Mouse (Mus musculus) bone marrow, adult 2 months (tissue): Measurements from ENCODE around the gene Gm4737. TPM values are rescaled to one million over a fixed set of nuclear protein-coding genes. Genes with fewer than 3 reads are reported as not detected.
"Not testable (repeated sequence)": the region's sequence is repeated elsewhere in the genome, so short reads cannot be mapped to it uniquely, and the experiment has no call there.

Source experiments
- H3K27ac ChIP-seq: fragments of 200-500 bp; 2 replicates; pipeline ENCODE4 v1.5.1; 2012; ENCODE audit warnings: low read depth, mild to moderate bottlenecking, control low read depth, inconsistent platforms, low read length; ENCODE audit not compliant: control insufficient read depth, poor library complexity, insufficient read depth
- H3K4me1 ChIP-seq: fragments of 200-500 bp; 2 replicates; pipeline ENCODE4 v1.6.1; 2011; ENCODE audit warnings: low read length; ENCODE audit not compliant: control insufficient read depth, insufficient read depth
- H3K4me3 ChIP-seq: fragments of 200-500 bp; replicated peaks from 2 replicates; pipeline ENCODE3; 2011; ENCODE audit warnings: mild to moderate bottlenecking, low read depth, low read length, control low read depth; ENCODE audit not compliant: control insufficient read depth
- CTCF ChIP-seq: fragments of 200-500 bp; IDR thresholded peaks from 2 replicates; pipeline ENCODE4 v1.5.1; 2011; ENCODE audit warnings: low read length, control low read depth; ENCODE audit not compliant: control insufficient read depth, insufficient read depth
- POLR2A ChIP-seq: fragments of 200-500 bp; IDR thresholded peaks from 2 replicates; pipeline ENCODE4 v1.6.1; 2011; ENCODE audit warnings: low read depth, mild to moderate bottlenecking, control low read depth, low read length, borderline replicate concordance; ENCODE audit not compliant: control insufficient read depth
- WGBS: fragments of 180-500 bp; shearing (Covaris S2); methylation state at CpG from one replicate; pipeline ENCODE4 v1.1.7; 2018; 5-methylcytosine and 5-hydroxymethylcytosine counted together
- polyA plus RNA-seq: library from polyadenylated mRNA; stranded (reverse); fragments of >200 nt; gene quantifications from 2 replicates; pipeline ENCODE4 v1.2.4, GENCODE M21; 2011; ENCODE audit warnings: low replicate concordance; ENCODE audit not compliant: missing spikeins, insufficient read depth, insufficient read length

Gm4737 gene
- 19.4 and 50.1 TPM in 2 replicates for polyA plus RNA-seq

DNA sequence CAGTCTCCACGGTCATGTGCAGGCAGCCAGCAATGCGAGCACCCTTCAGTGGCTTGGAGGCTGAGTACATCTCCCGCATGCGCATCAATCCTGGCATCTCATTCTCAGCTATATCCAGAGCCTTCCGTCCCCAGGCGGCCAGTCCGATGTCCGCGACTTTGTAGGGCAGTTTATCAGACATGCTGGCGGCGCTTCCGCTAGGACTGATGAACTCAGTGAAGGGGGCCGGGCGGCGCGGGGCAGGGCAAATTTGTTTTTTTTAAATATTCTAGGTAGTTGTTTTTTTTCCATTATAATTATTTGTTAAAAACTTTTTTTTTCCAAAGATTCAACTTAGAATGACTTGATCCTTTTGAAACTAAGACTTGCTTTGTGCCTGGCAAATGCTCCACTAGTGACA is at the start of gene Gm4737:
Gm4737 (minus strand) TSS at position 246 of the 400 bp plus-strand sequence.
- H3K4me1 ChIP-seq, H3K27ac ChIP-seq, H3K4me3 ChIP-seq: not testable (repeated sequence)
- 89% methylated on average over 12 of the region's 16 CpGs for WGBS

DNA sequence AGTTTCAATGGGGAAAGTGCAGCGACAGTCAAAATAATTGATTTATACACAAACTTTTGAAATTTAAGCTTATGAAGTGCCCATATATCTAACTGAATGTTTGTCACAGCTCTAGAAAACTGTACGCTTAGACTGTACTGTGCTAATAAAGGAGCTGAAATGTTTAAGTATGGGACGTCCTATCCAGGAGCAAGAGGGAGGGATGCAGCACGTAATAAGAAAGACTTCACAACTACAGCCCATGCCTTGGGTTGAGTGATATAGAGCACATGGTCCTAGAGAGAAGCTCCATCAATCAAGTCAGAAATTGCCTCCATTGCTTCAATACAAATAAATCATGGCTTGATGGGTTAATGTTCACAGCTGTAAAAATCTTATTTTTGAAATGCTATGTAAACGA is 40.9 kb upstream of the Gm4737 start:
- Histone ChIP-seq H3K4me1 (no peaks in the 10 kb centered on the region), H3K4me3 (no peak overlapping the region), H3K27ac (no peak overlapping the region)
- 81% methylated on average over 5 of the region's 5 CpGs for WGBS
- TF ChIP-seq CTCF (no peak), POLR2A (no peak)

DNA sequence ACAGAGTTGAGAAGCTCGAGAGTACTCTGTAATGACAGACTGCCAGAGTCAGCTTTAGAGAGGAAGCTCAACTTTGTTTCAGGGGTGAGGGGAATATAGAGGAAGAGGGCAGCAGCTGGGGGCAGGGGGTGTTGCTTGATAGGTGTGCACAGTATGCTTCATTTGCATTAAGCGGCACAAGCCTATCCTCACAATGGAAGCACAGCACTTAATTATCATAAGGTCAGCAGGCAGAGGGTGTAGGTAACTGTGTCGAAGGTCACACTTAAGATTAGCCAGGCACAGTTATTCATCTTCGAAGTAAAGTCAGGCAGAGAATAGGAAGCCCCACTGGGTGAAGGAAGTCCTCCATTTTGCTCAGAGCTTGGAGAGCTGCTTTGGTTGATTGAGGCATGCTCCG is 28.2 kb upstream of the Gm4737 start:
- TF ChIP-seq CTCF (no peak), POLR2A (no peak)
- Histone ChIP-seq H3K4me3 (no peak overlapping the region), H3K27ac (no peak overlapping the region), H3K4me1 (no peaks in the 10 kb centered on the region)
- 66% methylated on average over 5 of the region's 5 CpGs for WGBS

DNA sequence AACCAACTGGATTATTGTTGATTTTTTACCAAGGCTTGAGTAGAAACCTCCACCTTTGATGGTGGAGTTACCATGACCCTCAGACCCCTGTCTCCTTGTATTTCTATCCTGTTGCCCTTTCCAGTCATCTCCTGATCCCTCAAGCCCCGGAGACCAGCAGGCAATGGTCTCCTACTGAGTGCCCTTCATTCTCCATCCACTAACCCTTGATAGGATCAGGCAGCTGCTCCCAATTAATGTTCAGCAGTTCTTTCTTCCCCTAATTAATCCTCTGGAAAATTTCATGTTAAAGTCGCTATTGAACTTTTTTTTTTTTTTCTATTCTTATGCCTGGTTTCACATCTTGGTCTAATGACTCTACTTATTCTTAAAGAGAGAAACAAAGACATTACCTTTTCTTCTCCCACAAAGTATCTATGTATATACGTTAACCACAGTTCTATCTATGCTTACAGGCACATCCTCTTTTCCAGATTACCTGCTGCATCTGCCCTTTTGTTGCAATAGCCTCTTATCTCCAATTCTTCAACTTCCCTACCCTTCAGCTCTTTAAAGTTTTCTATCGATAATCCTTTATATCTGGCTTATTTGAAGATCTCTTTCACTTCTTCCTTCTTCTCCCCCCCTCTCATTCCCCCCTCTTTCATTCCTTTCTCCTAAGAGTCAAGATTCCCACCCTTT is 23.4 kb upstream of the Gm4737 start:
- TF ChIP-seq POLR2A (no peak), CTCF (no peak)
- 42% methylated on average over 4 of the region's 4 CpGs for WGBS
- no peak overlapping the region for H3K27ac ChIP-seq

DNA sequence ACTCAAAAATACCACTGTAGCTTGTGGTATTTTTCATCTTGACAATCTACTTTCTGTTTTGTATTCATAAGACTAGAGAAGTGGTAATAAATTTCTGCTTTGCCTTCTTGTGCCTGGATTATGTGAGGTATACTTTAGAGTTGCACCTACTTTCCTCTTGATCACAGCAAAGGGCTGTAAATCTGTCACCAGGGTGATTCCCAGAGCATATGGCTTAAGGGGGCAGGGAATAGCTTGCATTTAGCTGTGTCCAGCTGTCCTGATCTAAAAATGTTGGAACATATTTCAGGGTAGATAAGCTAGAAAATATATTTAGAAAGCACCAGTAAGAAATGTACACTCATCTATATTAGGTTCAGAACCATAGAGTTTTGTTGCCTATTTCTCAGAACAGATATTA is 18.2 kb upstream of the Gm4737 start:
- TF ChIP-seq CTCF, result no peak
- no peak for TF ChIP-seq POLR2A
- no peaks in the 10 kb centered on the region for H3K4me1 ChIP-seq
- no peak overlapping the region for H3K4me3 ChIP-seq
- no peak overlapping the region for H3K27ac ChIP-seq

More for the DNA sequence above, 23.4 kb upstream of the Gm4737 start:
- Histone ChIP-seq H3K4me3 (no peak overlapping the region), H3K4me1 (no peaks in the 10 kb centered on the region)

DNA sequence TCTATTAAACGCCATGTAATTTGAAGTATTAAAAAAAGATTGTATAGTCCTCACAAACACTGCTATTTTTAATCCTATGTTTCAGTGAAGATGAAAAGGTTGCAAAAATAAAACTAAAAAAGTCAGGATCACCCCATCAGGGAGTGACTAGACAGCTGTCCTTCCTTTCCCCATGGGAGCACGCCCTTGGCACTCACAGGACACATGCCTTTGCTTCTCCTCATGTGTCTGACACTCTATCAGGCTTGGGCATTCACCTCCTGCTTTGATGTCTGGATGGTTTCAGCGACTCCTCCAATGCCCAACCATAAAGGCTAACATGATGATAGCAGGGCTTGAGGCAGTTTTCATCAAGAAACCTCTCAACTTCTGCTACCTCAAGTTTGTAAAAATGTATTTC is 12.1 kb upstream of the Gm4737 start:
- 65% methylated on average over 3 of the region's 3 CpGs for WGBS
- Histone ChIP-seq H3K4me3 (no peak overlapping the region), H3K27ac (no peak overlapping the region), H3K4me1 (no peaks in the 10 kb centered on the region)
- TF ChIP-seq POLR2A, result no peak
- no peak for TF ChIP-seq CTCF

DNA sequence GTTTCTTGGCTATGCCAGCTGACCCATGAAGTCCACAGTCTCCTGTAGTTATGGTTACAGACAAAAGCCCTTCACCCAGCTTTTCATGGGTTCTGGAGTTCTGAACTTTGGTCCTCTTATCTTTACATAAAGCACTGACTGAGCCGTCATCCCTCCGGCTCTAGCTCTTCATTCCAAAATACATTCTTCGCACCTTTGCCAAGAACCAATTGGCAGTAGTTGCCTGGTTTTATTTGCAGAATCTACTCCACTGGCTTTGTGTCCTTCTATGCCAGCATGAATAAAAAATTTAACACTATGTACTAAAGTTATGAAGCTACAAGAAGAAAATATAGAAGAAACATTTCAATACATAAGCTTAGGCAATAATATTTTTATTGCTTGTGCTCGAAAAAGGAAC is 10.4 kb upstream of the Gm4737 start:
- Histone ChIP-seq H3K4me1 (no peaks in the 10 kb centered on the region), H3K4me3 (no peak overlapping the region), H3K27ac (no peak overlapping the region)
- WGBS, result 87% methylated on average over 4 of the region's 4 CpGs
- TF ChIP-seq CTCF, result no peak
- no peak for TF ChIP-seq POLR2A

DNA sequence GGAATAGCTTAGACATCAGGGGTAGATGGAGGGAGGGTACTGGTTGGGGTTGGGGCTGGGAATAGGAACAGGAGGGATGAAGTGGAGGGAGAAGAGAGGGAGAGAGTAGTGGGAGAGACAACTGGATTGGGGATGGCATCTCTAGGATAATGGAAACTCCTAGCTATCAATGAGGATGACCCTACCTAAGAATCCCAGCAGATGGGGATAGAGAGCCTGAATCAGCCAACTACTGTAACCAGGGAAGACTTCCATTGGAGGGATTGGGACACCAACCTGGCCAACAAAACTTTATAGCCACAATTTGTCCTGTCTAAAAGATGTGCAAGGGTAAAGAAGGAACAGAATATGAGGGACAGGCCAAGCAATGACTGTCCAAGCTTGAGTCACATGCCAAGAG is 3.7 kb downstream of the Gm4737 start:
- H3K4me1 ChIP-seq, result no peaks in the 10 kb centered on the region
- H3K4me3 ChIP-seq, result no peak overlapping the region
- no peak overlapping the region for H3K27ac ChIP-seq
- TF ChIP-seq CTCF (no peak), POLR2A (no peak)
